Mouse (Mus musculus) hindbrain, embryonic 15.5 days (tissue): ENCODE results near the gene Fer1l4. TPM values are rescaled to one million over a fixed set of nuclear protein-coding genes. Genes with fewer than 3 reads are reported as not detected.

Experiments
- ATAC-seq: fragments of 200-750 bp; cut with Nextera tagmentation; 2 replicates; pipeline ENCODE4 v1.8.0; 2017; ENCODE audit warnings: low read depth, moderate number of reproducible peaks, moderate TSS enrichment; ENCODE audit not compliant: low FRiP score
- H3K27ac ChIP-seq: fragments of 300-500 bp; sonication (generic); replicated peaks from 2 replicates; pipeline ENCODE4 v1.5.1; 2015; ENCODE audit warnings: mild to moderate bottlenecking, inconsistent platforms
- H3K27me3 ChIP-seq: fragments of 300-500 bp; sonication (generic); 2 replicates; pipeline ENCODE4 v1.6.1; 2015; ENCODE audit warnings: control low read depth, inconsistent platforms
- H3K36me3 ChIP-seq: fragments of 300-500 bp; sonication (generic); 2 replicates; pipeline ENCODE4 v1.6.1; 2015; ENCODE audit warnings: control low read depth, inconsistent platforms
- H3K4me1 ChIP-seq: fragments of 300-500 bp; sonication (generic); replicated peaks from 2 replicates; pipeline ENCODE4 v1.6.1; 2015; ENCODE audit warnings: control low read depth, inconsistent platforms
- H3K4me2 ChIP-seq: fragments of 300-500 bp; sonication (generic); 2 replicates; pipeline ENCODE4 v1.6.1; 2015; ENCODE audit warnings: moderate library complexity, mild to moderate bottlenecking, inconsistent platforms
- H3K4me3 ChIP-seq: fragments of 300-500 bp; sonication (generic); 2 replicates; pipeline ENCODE4 v1.5.1; 2015; ENCODE audit warnings: mild to moderate bottlenecking, inconsistent platforms
- H3K9ac ChIP-seq: fragments of 300-500 bp; sonication (generic); 2 replicates; pipeline ENCODE4 v1.6.1; 2015; ENCODE audit warnings: inconsistent platforms
- H3K9me3 ChIP-seq: fragments of 300-500 bp; sonication (generic); 2 replicates; pipeline ENCODE4 v1.6.1; 2016; ENCODE audit warnings: control low read depth, inconsistent platforms
- WGBS: fragments of 180-500 bp; shearing (Covaris S2); methylation state at CpG from one replicate; pipeline ENCODE4 v1.1.7; 2015; 5-methylcytosine and 5-hydroxymethylcytosine counted together
- polyA plus RNA-seq: library from polyadenylated mRNA; unstranded; fragments of >200 nt; fragmentation: Nextera tagmentation; extraction: Ambion mirVana; gene quantifications from 2 replicates; pipeline ENCODE4 v1.2.1, GENCODE M21; 2015

The Fer1l4 gene
- polyA plus RNA-seq, 1 experiment from 2014 or later = not detected

DNA sequence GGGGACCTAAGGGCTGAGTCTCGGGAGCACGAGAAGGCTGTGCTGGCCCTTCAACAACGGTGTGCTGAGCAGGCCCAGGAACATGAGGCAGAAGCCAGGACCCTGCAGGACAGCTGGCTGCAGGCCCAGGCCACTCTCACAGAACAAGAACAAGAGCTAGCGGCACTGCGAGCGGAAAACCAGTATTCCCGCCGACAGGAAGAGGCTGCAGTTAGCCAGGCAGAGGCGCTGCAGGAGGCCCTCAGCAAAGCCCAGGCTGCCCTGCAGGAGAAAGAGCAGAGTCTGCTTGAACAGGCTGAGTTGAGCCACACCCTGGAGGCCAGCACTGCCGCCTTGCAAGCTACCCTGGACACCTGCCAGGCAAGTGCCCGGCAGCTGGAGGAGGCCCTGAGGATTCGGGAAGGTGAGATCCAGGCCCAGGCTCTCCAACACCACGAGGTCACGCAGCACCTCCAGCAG is 60.9 kb downstream of the Fer1l4 start:
- 76% methylated on average over 14 of the region's 14 CpGs for WGBS
- Histone ChIP-seq H3K27me3 (no peaks in the 10 kb centered on the region), H3K36me3 (peaks cover 91% of the 10 kb centered on the region), H3K4me2 (no peak overlapping the region), H3K4me3 (no peak overlapping the region), H3K27ac (peak overlapping the region; percentile 52), H3K9me3 (no peaks in the 10 kb centered on the region), H3K4me1 (no peaks in the 10 kb centered on the region), H3K9ac (no peak overlapping the region)
- peak; percentile 75; the same call in 1 of the 2 replicates for ATAC-seq

DNA sequence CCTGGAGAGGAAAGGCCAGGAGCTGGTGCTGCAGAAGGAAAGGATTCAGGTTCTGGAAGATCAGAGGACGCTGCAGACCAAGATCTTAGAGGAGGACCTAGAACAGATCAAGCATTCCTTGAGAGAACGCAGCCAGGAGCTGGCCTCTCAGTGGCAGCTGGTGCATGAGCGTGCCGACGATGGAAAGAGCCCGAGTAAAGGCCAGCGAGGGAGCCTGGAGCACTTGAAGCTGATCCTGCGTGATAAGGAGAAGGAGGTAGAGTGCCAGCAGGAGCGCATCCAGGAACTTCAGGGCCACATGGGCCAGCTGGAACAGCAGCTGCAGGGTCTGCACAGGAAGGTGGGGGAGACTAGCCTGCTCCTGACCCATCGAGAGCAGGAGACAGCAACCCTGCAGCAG is 61.6 kb downstream of the Fer1l4 start:
- Histone ChIP-seq H3K4me2 (no peak overlapping the region), H3K9me3 (no peaks in the 10 kb centered on the region), H3K36me3 (peaks cover 91% of the 10 kb centered on the region), H3K27ac (no peak overlapping the region), H3K4me1 (no peaks in the 10 kb centered on the region), H3K9ac (no peak overlapping the region), H3K4me3 (no peak overlapping the region), H3K27me3 (no peaks in the 10 kb centered on the region)
- WGBS = 87% methylated on average over 10 of the region's 10 CpGs
- no peak for ATAC-seq

DNA sequence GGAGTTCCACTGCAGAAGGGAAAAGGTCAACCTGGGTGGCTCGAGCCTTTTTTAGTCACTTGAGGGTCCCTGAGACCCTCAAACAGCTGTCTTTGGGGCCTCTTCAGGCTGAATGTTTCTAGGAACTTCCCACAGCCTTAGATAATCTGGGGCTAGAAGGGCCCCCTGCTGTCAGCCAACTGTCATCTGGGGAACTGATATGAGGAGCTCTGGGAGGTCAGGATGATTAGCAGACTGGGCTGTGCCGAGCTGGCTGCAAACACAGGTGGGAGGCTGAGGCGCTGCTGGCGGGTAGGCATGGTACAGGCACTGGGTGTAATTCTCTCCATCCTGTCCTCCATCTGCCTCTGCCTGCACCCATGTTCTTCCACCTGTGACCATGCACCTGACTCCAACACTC is 63.7 kb downstream of the Fer1l4 start:
- no peak for ATAC-seq
- H3K4me2 ChIP-seq = no peak overlapping the region
- no peaks in the 10 kb centered on the region for H3K9me3 ChIP-seq
- H3K4me1 ChIP-seq = no peaks in the 10 kb centered on the region
- WGBS = 77% methylated on average over 4 of the region's 4 CpGs
- no peak overlapping the region for H3K27ac ChIP-seq
- H3K27me3 ChIP-seq = no peaks in the 10 kb centered on the region
- H3K9ac ChIP-seq = no peak overlapping the region
- H3K4me3 ChIP-seq = no peak overlapping the region
- H3K36me3 ChIP-seq = peaks cover 91% of the 10 kb centered on the region

DNA sequence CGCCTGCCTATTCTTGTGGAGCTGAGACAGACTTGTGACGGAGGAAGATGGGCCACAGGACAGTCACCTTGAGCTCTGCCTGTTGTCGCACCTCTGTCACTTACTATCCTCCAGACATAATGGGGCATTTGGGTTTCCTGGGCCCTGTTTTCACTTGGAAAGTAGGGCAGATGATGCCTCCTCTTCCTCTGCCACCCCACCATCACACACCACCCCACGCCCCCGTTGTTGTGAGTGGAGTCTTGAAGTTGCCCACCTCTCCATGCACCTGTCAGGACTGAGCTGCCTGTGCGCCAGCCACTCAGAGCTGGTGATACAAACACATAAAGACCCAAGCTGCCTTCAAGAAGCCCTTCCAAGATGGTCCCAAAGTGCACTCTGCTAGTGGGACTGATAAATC is 65.6 kb downstream of the Fer1l4 start:
- no peak overlapping the region for H3K27ac ChIP-seq
- no peak for ATAC-seq
- no peaks in the 10 kb centered on the region for H3K4me1 ChIP-seq
- H3K4me2 ChIP-seq = no peak overlapping the region
- H3K9me3 ChIP-seq = no peaks in the 10 kb centered on the region
- no peak overlapping the region for H3K9ac ChIP-seq
- 96% methylated on average over 6 of the region's 6 CpGs for WGBS
- no peaks in the 10 kb centered on the region for H3K27me3 ChIP-seq
- H3K4me3 ChIP-seq = no peak overlapping the region
- H3K36me3 ChIP-seq = peaks cover 95% of the 10 kb centered on the region

DNA sequence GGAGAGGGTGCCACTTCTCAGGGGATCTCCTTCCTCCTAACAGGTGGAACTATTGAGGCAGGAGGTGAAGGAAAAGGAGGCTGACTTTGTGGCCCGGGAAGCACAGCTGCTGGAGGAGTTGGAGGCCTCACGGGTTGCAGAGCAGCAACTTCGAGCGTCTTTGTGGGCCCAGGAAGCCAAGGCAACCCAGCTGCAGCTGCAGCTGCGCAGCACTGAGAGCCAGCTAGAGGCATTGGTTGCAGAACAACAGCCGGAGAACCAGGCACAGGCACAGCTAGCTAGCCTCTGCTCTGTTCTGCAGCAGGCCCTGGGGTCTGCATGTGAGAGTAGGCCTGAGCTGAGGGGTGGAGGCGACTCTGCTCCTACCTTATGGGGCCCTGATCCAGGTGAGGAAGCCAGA is 67.0 kb downstream of the Fer1l4 start:
- WGBS = 91% methylated on average over 7 of the region's 7 CpGs
- Histone ChIP-seq H3K27me3 (no peaks in the 10 kb centered on the region), H3K4me3 (no peak overlapping the region), H3K9me3 (no peaks in the 10 kb centered on the region), H3K36me3 (peaks cover 95% of the 10 kb centered on the region), H3K9ac (no peak overlapping the region), H3K4me1 (no peaks in the 10 kb centered on the region), H3K27ac (no peak overlapping the region), H3K4me2 (no peak overlapping the region)
- no peak for ATAC-seq

DNA sequence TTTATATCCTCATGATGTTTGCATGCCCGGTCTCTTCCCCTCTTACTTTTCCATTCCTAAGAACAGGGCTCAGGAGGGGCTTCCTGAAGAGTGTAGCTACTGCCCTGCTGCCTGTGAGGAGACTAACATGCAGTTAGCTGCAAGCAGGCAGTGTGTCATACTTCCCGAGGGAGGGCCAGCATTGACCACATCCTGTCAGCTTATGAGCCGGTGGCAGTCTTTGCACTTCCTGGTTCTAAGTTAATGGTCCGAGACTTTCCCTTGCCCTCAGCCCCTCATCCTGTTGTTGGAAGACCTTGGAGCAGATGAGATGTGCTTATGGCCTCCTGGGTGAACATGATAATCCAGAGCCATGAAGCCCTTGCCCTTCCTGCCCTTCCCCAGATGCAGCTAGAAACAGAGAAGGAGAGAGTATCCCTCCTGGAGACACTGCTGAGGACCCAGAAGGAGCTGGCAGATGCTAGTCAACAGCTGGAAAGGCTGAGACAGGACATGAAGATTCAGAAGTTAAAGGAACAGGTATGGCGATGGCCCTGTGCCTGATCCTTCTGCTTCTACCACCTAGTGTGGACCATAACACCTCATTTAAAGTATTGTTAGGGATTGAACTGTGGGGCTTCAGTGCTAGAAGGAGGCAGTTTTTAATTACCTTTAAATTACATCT is 73.3 kb downstream of the Fer1l4 start:
- WGBS = 91% methylated on average over 5 of the region's 5 CpGs
- H3K4me1 ChIP-seq = no peaks in the 10 kb centered on the region
- H3K9me3 ChIP-seq = no peaks in the 10 kb centered on the region
- H3K27ac ChIP-seq = no peak overlapping the region
- H3K4me3 ChIP-seq = no peak overlapping the region
- peaks cover 83% of the 10 kb centered on the region for H3K36me3 ChIP-seq
- H3K4me2 ChIP-seq = no peak overlapping the region
- no peaks in the 10 kb centered on the region for H3K27me3 ChIP-seq
- H3K9ac ChIP-seq = no peak overlapping the region
- ATAC-seq = no peak

DNA sequence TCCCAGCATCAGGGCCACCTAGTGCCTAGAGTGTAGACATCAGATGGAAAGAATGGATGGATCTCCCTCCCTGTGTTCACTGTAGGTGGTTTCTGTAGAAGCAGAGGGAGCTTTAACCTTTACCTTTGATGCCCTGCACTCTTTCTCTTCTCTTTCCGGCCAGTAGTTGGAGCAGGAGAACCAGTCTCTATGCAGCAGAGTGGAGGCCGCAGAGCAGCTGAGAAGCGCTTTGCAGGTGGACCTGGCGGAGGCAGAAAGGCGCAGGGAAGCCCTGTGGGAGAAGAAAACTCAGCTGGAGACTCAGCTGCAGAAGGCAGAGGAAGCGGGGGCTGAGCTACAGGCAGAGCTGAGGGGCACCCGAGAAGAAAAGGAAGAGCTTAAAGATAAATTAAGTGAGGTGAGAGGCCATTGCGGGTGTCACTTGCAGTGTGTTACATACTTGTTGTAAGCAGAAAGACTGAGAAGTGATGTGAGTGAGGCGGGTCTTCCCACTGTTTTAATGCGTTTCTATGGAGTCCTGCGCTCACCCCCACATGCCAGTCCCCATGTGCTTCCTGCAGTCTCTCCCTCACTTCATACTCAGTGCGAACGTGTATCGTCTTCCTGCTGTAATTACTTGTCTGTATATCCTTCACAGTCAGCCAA is 78.5 kb downstream of the Fer1l4 start:
- Histone ChIP-seq H3K4me2 (no peak overlapping the region), H3K4me3 (no peak overlapping the region), H3K4me1 (no peaks in the 10 kb centered on the region), H3K27ac (no peak overlapping the region), H3K9me3 (no peaks in the 10 kb centered on the region), H3K36me3 (peaks cover 84% of the 10 kb centered on the region), H3K27me3 (no peaks in the 10 kb centered on the region), H3K9ac (no peak overlapping the region)
- ATAC-seq = no peak
- 84% methylated on average over 14 of the region's 14 CpGs for WGBS

DNA sequence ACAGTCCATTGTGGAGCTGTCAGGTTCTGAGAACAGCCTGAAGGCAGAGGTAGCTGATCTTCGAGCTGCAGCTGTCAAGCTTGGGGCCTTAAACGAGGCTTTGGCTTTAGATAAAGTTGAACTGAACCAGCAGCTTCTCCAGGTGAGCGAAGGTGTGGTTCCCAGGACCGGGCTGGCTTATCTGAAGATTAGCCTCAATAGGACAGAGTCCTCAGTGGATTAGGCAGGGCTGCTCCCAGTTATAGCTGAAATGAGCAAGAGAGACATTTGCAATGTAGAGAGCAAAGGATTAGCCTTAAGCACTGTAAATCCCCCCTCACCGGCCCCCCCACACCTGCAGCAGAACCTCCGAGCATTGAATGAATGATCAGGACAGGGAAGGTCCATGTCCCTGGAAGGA is 79.4 kb downstream of the Fer1l4 start:
- WGBS = 90% methylated on average over 6 of the region's 6 CpGs
- Histone ChIP-seq H3K4me1 (no peaks in the 10 kb centered on the region), H3K4me3 (no peak overlapping the region), H3K9ac (no peak overlapping the region), H3K36me3 (peaks cover 86% of the 10 kb centered on the region), H3K27ac (no peak overlapping the region), H3K4me2 (no peak overlapping the region), H3K9me3 (no peaks in the 10 kb centered on the region), H3K27me3 (no peaks in the 10 kb centered on the region)
- no peak for ATAC-seq

Other genes with a start within 250 kb of the Fer1l4 start
- 39.1 and 42.7 TPM in 2 replicates for gene BC029722, start 233.5 kb downstream of the Fer1l4 start, polyA plus RNA-seq
- gene Eif6, start 226.0 kb downstream of the Fer1l4 start, polyA plus RNA-seq = 148 and 155 TPM in 2 replicates
- 0.45 and 0.82 TPM in 2 replicates for gene Fam83c, start 218.1 kb downstream of the Fer1l4 start, polyA plus RNA-seq
- gene Uqcc1, start 122.6 kb downstream of the Fer1l4 start, polyA plus RNA-seq = 64.2 and 65.0 TPM in 2 replicates
- gene Gm15557, start 112.2 kb downstream of the Fer1l4 start, polyA plus RNA-seq = not detected in 2 replicates
- 1.8 and 2.8 TPM in 2 replicates for gene Gdf5, start 107.6 kb downstream of the Fer1l4 start, polyA plus RNA-seq
- 13.6 and 16.9 TPM in 2 replicates for gene Cep250, start 96.5 kb downstream of the Fer1l4 start, polyA plus RNA-seq
- 1.2 and 2.9 TPM in 2 replicates for gene 6430550D23Rik, start 45.0 kb downstream of the Fer1l4 start, polyA plus RNA-seq
- gene Ergic3, start 44.9 kb downstream of the Fer1l4 start, polyA plus RNA-seq = 426 and 467 TPM in 2 replicates
- gene Spag4, start 12.2 kb upstream of the Fer1l4 start, polyA plus RNA-seq = 7.0 and 7.3 TPM in 2 replicates
- gene Cpne1, start 59.0 kb upstream of the Fer1l4 start, polyA plus RNA-seq = 26.9 and 28.7 TPM in 2 replicates
- gene Rbm12, start 59.0 kb upstream of the Fer1l4 start, polyA plus RNA-seq = 17.7 and 23.0 TPM in 2 replicates
- gene Gm28036, start 74.1 kb upstream of the Fer1l4 start, polyA plus RNA-seq = 16.0 and 19.6 TPM in 2 replicates
- 439 and 455 TPM in 2 replicates for gene Romo1, start 91.1 kb upstream of the Fer1l4 start, polyA plus RNA-seq
- 33.9 and 35.2 TPM in 2 replicates for gene Nfs1, start 91.2 kb upstream of the Fer1l4 start, polyA plus RNA-seq
- 414 and 423 TPM in 2 replicates for gene Rbm39, start 127.3 kb upstream of the Fer1l4 start, polyA plus RNA-seq
- 111 and 112 TPM in 2 replicates for gene Phf20, start 143.5 kb upstream of the Fer1l4 start, polyA plus RNA-seq